Mouse (Mus musculus): ENCODE measurements around the gene Tor3a. TPM values are rescaled to one million over a fixed set of nuclear protein-coding genes. Genes with fewer than 3 reads are reported as not detected.

Tor3a gene
- polyA plus RNA-seq (2015; fragmentation: Nextera tagmentation; extraction: Ambion mirVana) = 2.4 and 3.4 TPM in 2 replicates

DNA sequence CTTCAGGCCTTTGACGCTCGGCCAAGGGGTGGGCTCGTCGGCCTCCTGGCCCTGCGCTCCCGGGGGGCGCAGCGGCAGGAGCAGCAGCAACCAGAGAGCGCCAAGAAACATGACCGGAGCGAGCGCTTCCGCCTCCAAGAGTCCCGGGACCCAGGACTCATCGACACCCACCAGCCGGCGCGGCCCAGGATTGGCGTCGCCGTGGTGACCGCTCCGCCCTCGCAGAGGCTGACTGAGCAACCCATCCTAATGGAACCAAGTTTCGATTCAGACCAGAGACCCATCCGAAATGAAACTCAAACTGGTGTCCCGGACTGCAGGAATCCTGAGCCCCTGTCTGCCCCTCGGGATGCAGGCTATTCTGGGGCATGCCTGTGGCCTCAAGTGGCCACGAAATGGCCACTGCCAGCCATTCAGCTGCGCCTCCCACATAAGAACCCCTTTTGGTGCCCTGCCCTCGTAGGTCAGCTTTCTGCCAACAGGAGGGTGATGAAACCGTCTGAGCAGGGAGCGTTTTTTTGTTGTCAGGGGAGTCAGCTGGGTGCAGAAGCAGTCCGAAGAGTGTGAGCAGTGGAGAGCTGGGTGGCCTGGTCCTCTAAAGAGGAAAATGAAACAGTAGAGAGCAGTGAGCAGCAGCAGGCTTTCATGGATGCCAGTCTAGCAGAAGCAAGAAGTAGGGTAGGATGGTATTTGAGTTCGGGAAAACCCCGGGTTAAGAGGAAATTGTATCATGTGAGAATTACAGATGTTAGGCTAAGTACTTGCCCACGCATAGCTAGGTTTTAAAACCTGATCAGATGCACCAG is at the start of gene Tor3a:
Gene Tor3a, minus strand, starts transcription at position 162 of the 806 bp plus-strand sequence.
- Histone ChIP-seq H3K36me3 (peaks cover 5% of the 10 kb centered on the region; the same call in 1 of the 2 replicates), H3K4me3 (replicated peaks) (peak within 1 kb of the TSS; percentile 55), H3K4me1 (replicated peaks) (peaks cover 21% of the 10 kb centered on the region), H3K27me3 (peaks cover 22% of the 10 kb centered on the region; the same call in 1 of the 2 replicates), H3K9me3 (no peaks in the 10 kb centered on the region), H3K9ac (replicated peaks) (peak within 1 kb of the TSS; percentile 74), H3K4me2 (replicated peaks) (peak within 1 kb of the TSS; percentile 98), H3K27ac (no peak within 1 kb of the TSS)
- ATAC-seq = peak; percentile 84
- WGBS = 7% methylated on average over 37 of the region's 37 CpGs

DNA sequence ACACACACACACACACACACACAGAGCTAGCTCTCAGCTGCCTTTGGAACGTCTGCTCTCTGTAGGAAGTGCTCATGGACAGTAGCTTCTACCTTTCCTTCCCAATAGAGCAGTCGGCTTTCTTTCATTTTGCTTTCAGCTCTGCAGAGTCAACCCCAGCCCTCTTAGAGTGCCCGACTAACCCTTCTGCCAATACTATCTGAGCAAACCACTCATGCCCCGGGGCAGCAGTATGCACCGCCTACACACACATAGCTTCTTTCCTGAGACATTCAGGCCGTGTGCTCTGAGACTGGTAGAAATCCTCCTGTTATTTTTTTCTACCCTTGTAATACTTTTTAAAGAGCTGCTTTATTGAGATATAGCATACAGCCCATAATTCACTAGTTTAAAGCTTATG is 47.9 kb upstream of the Tor3a start:
- H3K27me3 ChIP-seq = peaks cover 18% of the 10 kb centered on the region; the same call in 1 of the 2 replicates
- ATAC-seq = no peak
- no peaks in the 10 kb centered on the region for H3K9me3 ChIP-seq
- H3K4me1 ChIP-seq (replicated peaks) = peaks cover 15% of the 10 kb centered on the region
- H3K36me3 ChIP-seq = no peaks in the 10 kb centered on the region
- H3K4me2 ChIP-seq (replicated peaks) = no peak overlapping the region
- no peak overlapping the region for H3K9ac ChIP-seq (replicated peaks)
- 67% methylated on average over 6 of the region's 6 CpGs for WGBS
- H3K27ac ChIP-seq = no peak overlapping the region
- H3K4me3 ChIP-seq (replicated peaks) = no peak overlapping the region

DNA sequence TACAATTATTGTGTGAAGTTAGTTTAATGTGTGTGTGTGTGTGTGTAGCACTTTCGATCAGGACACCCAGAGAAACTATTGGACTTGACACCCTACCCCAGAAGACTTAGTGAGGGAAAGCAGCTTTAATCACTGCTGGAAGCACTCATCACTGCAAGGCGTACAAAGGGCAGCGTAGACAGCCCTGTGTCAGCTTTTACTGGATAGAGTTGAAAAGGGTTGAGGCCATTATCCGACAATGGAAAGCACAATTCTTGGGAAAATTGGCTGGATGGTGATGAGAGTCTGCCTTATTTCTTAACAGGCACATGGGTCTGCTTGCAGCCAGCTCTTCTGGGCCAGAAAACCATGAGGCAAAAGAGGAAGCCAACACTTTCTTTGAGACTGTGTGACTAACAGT is 45.9 kb upstream of the Tor3a start:
- H3K4me2 ChIP-seq (replicated peaks) = peak overlapping the region; percentile 72; the same call in 1 of the 2 replicates
- peaks cover 5% of the 10 kb centered on the region; the same call in 1 of the 2 replicates for H3K36me3 ChIP-seq
- WGBS = 48% methylated on average over 4 of the region's 4 CpGs
- peaks cover 18% of the 10 kb centered on the region; the same call in 1 of the 2 replicates for H3K27me3 ChIP-seq
- ATAC-seq = no peak
- H3K9me3 ChIP-seq = no peaks in the 10 kb centered on the region
- H3K4me1 ChIP-seq (replicated peaks) = peaks cover 15% of the 10 kb centered on the region
- H3K4me3 ChIP-seq (replicated peaks) = no peak overlapping the region
- no peak overlapping the region for H3K27ac ChIP-seq
- no peak overlapping the region for H3K9ac ChIP-seq (replicated peaks)

DNA sequence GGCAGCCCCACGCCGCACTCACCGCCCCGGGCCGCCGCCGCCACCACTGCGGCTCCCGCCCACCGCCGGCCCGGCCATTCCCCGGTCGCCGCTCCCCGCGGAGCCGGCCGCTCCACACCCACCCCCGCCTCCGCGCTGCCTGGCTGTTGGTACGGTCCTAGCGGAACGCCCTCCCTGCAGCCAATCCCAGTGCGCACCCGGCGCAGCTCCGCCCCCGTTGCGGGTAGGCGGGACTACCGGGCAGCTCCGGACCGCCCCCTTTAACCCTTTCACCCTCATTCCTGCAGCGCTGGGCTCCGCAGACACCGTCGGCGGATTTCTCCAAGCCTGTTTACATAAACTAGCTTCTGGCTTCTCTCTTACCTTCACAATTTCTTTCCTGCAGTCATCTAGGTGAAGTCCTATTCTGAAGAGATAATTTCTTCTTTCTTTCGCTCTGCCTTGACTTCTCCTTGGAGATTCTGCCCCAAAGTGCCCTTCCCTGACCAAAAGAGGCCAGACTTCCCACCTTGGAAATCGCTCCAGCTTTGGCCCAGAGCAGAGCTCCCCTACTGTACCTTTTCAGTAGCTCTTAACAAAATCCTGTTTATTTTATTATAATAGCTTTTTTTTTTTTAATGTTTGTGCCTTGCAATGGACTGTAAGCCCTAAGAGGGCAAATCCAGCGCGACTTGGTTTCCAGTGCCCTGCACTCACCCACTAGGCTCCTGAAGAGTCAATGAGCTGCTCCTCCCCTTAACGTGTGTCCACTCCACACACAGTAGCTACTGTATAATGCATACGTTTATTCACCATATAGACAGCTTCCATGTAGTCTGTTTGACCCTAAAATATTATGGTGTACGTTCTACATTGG is 45.0 kb upstream of the Tor3a start, which contains the start of gene Fam20b:
Gene Fam20b, minus strand, starts transcription at position 137 of the 856 bp plus-strand sequence.
- Histone ChIP-seq H3K27ac (peak within 1 kb of the TSS; percentile 90), H3K4me3 (replicated peaks) (peak within 1 kb of the TSS; percentile 88), H3K27me3 (peaks cover 18% of the 10 kb centered on the region; the same call in 1 of the 2 replicates), H3K9me3 (no peaks in the 10 kb centered on the region), H3K4me2 (replicated peaks) (peak within 1 kb of the TSS; percentile 72), H3K4me1 (replicated peaks) (peaks cover 15% of the 10 kb centered on the region), H3K36me3 (peaks cover 5% of the 10 kb centered on the region; the same call in 1 of the 2 replicates), H3K9ac (replicated peaks) (peak within 1 kb of the TSS; percentile 88)
- ATAC-seq = peak; percentile 96
- 1% methylated on average over 37 of the region's 47 CpGs for WGBS

DNA sequence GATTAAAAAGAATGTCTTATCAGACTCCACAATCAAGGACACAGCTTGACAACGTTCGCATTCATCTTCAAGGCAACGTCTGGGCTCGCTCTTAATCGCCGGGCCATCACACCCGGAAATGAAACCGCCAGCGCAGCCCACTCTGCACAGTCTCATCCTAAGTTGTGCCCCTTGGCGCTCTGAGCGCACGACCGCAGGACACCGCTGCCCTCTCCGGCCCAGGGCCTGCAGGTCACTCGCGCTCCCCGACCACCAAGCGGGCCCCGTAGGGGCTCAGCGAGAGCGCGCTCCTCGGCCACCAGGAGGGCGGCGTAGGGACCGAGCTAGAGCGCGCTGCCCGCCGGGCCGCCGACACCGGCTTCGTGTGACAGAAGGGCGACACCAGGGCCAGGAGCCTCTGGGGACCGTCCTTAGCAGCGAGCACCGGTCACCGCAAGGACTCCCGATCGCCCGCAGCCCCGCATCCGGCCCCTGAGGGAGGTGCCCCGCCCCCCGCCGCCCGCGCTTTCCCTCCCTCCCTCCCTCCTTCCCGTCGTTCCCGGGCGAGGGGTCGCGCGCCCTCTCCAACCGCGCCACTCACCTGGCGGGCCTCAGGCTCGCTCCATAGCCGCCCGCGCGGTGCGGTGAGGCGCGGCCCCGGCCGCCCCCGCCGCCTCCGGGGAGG is 44.3 kb upstream of the Tor3a start:
- peak overlapping the region; percentile 88 for H3K4me3 ChIP-seq (replicated peaks)
- under 1% methylated on average over 29 of the region's 73 CpGs for WGBS
- peak; percentile 90 for ATAC-seq
- H3K4me1 ChIP-seq (replicated peaks) = peaks cover 15% of the 10 kb centered on the region
- H3K36me3 ChIP-seq = peaks cover 5% of the 10 kb centered on the region; the same call in 1 of the 2 replicates
- H3K27ac ChIP-seq = peak overlapping the region; percentile 90
- peak overlapping the region; percentile 72 for H3K4me2 ChIP-seq (replicated peaks)
- no peaks in the 10 kb centered on the region for H3K9me3 ChIP-seq
- peak overlapping the region; percentile 88 for H3K9ac ChIP-seq (replicated peaks)
- H3K27me3 ChIP-seq = peaks cover 18% of the 10 kb centered on the region; the same call in 1 of the 2 replicates

DNA sequence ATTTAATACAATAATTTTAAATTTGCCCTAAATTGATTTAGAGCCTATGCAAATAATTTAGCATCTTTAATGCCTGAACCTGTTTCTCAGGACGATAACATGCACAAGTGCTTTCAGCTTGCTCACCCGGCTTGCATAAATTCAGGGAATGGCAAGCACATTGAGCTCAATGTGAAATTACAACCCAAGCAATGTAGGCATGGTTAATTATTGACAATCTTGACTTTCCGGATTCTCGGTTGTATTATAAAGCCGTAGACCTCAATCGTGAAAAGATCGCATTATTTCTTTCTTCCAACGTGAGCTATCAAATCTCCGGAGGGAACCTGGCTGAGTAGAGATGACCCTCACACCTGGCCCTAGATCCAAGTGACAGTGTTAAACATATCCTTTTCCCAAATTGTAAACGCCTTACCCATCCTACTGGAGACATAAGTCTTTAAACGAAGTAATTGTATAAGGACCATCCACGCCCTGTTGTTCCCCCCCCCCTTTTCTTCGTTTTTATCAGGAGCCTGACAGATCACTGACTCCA is 43.7 kb upstream of the Tor3a start:
- H3K27ac ChIP-seq = peak overlapping the region; percentile 90
- peak overlapping the region; percentile 88 for H3K4me3 ChIP-seq (replicated peaks)
- H3K4me1 ChIP-seq (replicated peaks) = peaks cover 15% of the 10 kb centered on the region
- H3K4me2 ChIP-seq (replicated peaks) = peak overlapping the region; percentile 72
- H3K36me3 ChIP-seq = peaks cover 5% of the 10 kb centered on the region; the same call in 1 of the 2 replicates
- no peaks in the 10 kb centered on the region for H3K9me3 ChIP-seq
- peak overlapping the region; percentile 88 for H3K9ac ChIP-seq (replicated peaks)
- WGBS = 13% methylated on average over 13 of the region's 13 CpGs
- peaks cover 18% of the 10 kb centered on the region; the same call in 1 of the 2 replicates for H3K27me3 ChIP-seq
- ATAC-seq = no peak

DNA sequence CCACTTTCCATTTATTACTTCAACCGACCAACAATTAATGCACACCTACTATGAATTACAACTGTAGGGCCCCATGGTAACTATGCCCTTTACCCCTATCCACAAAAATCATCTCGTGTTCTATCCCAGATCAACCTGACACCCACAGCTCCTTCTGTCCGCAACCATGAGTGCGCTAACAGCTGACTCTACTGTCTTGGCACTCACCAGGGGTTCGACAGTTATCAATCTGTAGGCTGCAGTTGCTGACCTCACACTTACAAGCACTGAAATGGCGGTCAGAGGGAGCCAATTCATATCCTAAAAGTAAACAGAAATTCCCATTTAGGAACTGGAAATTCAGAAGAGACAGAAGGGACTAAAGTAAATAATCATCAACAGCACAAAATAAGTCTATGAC is 42.5 kb upstream of the Tor3a start:
- no peak for ATAC-seq
- no peaks in the 10 kb centered on the region for H3K9me3 ChIP-seq
- WGBS = 96% methylated on average over 6 of the region's 6 CpGs
- H3K27me3 ChIP-seq = peaks cover 18% of the 10 kb centered on the region; the same call in 1 of the 2 replicates
- peaks cover 5% of the 10 kb centered on the region; the same call in 1 of the 2 replicates for H3K36me3 ChIP-seq
- H3K4me2 ChIP-seq (replicated peaks) = no peak overlapping the region
- H3K4me1 ChIP-seq (replicated peaks) = peaks cover 15% of the 10 kb centered on the region
- H3K27ac ChIP-seq = no peak overlapping the region
- H3K4me3 ChIP-seq (replicated peaks) = no peak overlapping the region
- no peak overlapping the region for H3K9ac ChIP-seq (replicated peaks)

DNA sequence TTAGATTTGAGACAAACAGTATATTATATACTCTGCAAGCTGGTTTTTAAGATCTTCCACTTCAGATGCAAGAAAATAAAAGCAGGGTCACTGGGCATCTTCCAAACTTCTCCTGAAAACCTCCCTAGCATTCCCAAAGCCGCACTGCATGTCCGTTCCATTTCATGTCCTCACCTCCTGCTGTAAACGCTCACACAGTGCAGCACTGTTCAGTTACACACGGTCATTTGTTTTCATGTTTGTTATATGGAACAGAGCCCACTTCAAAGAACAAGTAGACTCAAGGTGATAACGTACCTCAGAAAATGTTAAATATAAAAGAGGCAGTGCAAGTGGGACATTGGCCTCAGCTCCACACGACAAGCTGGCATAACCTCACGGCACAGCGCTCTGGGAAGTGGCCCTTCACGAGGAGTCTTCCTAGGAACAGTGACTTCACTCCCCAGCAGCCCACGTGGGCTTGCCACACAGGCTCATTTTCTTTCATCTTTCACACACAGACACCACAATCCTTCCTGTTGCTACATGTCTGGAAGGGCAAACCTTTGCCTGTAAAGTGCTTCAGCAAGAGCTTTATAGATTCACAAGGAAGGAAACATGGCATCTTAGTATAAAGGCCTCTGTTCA is 36.4 kb upstream of the Tor3a start:
- Histone ChIP-seq H3K4me3 (replicated peaks) (no peak overlapping the region), H3K27ac (peak overlapping the region; percentile 53; the same call in 1 of the 2 replicates), H3K4me2 (replicated peaks) (no peak overlapping the region), H3K36me3 (peaks cover 4% of the 10 kb centered on the region; the same call in 1 of the 2 replicates), H3K27me3 (no peaks in the 10 kb centered on the region), H3K9me3 (no peaks in the 10 kb centered on the region), H3K4me1 (replicated peaks) (peaks cover 16% of the 10 kb centered on the region), H3K9ac (replicated peaks) (0 out of 2 replicates have a peak overlapping the region, but pooled peaks have one; percentile 28)
- ATAC-seq = no peak
- WGBS = 66% methylated on average over 10 of the region's 10 CpGs

DNA sequence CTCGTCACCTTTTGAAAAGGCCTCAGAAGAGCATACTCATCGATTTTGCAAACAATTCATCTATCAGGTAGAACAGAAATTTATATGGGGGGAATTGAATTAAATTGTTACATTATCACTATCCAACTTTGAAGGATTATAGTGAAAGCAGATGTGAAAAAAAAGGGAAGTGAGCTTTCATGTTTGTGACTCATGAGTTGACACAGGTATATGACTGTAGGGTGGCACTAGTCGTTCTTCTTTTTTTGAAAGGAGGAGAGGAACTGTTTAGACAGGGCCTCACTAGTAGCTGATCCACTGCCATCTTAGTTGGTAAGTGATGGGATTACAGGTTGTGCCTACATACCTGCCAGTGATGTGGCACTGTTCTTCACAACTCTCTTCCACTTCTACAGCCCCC is 34.5 kb upstream of the Tor3a start:
- H3K4me3 ChIP-seq (replicated peaks) = no peak overlapping the region
- no peak overlapping the region for H3K9ac ChIP-seq (replicated peaks)
- no peak for ATAC-seq
- H3K4me2 ChIP-seq (replicated peaks) = no peak overlapping the region
- no peaks in the 10 kb centered on the region for H3K27me3 ChIP-seq
- H3K27ac ChIP-seq = no peak overlapping the region
- peaks cover 21% of the 10 kb centered on the region for H3K36me3 ChIP-seq
- WGBS = 92% methylated on average over 3 of the region's 3 CpGs
- H3K4me1 ChIP-seq (replicated peaks) = peaks cover 16% of the 10 kb centered on the region
- no peaks in the 10 kb centered on the region for H3K9me3 ChIP-seq

DNA sequence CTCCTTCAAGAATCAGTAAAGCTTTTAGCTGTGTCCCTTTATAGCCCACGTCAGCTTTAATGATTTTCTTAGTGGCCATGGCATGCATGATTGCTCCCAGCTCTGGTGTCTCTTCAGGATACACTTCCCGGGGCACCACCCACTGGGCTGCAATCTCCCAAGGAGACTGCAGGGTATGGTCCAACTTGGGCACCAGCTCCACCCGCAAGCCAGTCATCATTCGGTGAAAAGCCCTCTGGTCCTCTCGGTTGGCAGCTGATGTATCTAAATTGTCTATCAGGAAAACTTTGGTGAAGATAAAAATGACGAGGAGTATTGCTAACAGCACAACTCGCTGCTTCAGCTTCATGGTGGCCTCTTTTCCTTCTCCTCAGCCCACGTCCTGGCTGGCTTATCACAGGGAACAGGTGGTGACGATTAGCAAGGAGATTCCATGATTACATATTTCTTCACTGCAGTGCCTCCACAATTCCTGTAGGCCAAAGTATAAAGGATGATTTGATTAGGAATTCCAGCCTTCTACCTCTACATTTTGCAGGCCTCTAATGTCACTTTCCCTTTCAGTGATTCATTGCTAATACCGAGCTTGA is 31.6 kb upstream of the Tor3a start:
- no peaks in the 10 kb centered on the region for H3K27me3 ChIP-seq
- no peak overlapping the region for H3K4me2 ChIP-seq (replicated peaks)
- no peak overlapping the region for H3K27ac ChIP-seq
- no peak for ATAC-seq
- H3K4me3 ChIP-seq (replicated peaks) = no peak overlapping the region
- peaks cover 11% of the 10 kb centered on the region for H3K4me1 ChIP-seq (replicated peaks)
- WGBS = 81% methylated on average over 10 of the region's 10 CpGs
- H3K36me3 ChIP-seq = peaks cover 39% of the 10 kb centered on the region
- H3K9me3 ChIP-seq = no peaks in the 10 kb centered on the region
- no peak overlapping the region for H3K9ac ChIP-seq (replicated peaks)
